Mouse (Mus musculus): ENCODE measurements at regions not wholly inside any gene's neighbourhood (a gene's known extent, or its start where the extent isn't known, plus 50 kb on each side); places are given as distances from the start of the nearest gene placed in this dataset.

DNA sequence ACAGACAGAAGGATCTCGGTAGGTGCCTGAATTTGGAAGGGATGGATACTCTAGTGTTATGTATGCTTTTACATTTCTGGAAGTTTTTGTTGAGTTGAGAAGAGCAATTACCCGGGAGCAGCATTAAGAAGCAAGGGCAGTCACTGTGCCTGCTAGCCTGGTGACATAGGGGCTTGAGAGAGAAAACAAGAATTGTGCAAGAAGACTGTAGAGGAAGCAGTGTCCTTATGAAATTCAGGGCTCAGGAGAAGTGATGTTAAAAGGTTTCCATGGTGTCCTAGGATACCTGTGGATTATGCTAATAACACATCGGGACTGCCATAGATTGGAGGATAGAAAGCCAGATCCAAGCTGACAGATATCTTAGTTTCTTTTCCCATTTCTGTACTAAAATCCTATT lies 240.6 kb downstream of the Snx13 start:
- Histone ChIP-seq H3K4me1 (replicated peaks; ENCODE audit: control insufficient read depth, insufficient read depth, low read length) (no peaks in the 10 kb centered on the region), H3K27ac (ENCODE audit: control insufficient read depth, insufficient read depth, low read length) (no peak overlapping the region), H3K27me3 (ENCODE audit: control insufficient read depth, insufficient read depth, low read length) (no peaks in the 10 kb centered on the region), H3K36me3 (ENCODE audit: control insufficient read depth, insufficient read depth, low read length) (no peaks in the 10 kb centered on the region), H3K4me3 (ENCODE audit: control insufficient read depth, insufficient read depth, low read length) (no peak overlapping the region)
- TF ChIP-seq CTCF (IDR thresholded peaks at IDR 0.05; ENCODE audit: borderline replicate concordance, control insufficient read depth, extremely low read depth, insufficient read depth, low read length, poor library complexity) (no peak), POLR2A (IDR thresholded peaks at IDR 0.05; ENCODE audit: control insufficient read depth, extremely low read depth, insufficient read depth, low read length, poor library complexity) (no peak)
- WGBS, result 90% methylated on average over 3 of the region's 3 CpGs
- no peak for DNase-seq

- no peak overlapping the region for H3K4me3 ChIP-seq (ENCODE audit: control insufficient read depth, insufficient read depth, low read length)
- H3K36me3 ChIP-seq (ENCODE audit: control insufficient read depth, insufficient read depth, low read length), result no peaks in the 10 kb centered on the region
- H3K27me3 ChIP-seq (ENCODE audit: control insufficient read depth, insufficient read depth, low read length), result no peaks in the 10 kb centered on the region
- no peak overlapping the region for H3K27ac ChIP-seq (ENCODE audit: control insufficient read depth, insufficient read depth, low read length)
- no peaks in the 10 kb centered on the region for H3K4me1 ChIP-seq (replicated peaks; ENCODE audit: control insufficient read depth, insufficient read depth, low read length)
- DNase-seq, result no peak
- no peak for TF ChIP-seq CTCF (IDR thresholded peaks at IDR 0.05; ENCODE audit: borderline replicate concordance, control insufficient read depth, extremely low read depth, insufficient read depth, low read length, poor library complexity)
- no peak for TF ChIP-seq POLR2A (IDR thresholded peaks at IDR 0.05; ENCODE audit: control insufficient read depth, extremely low read depth, insufficient read depth, low read length, poor library complexity)
- WGBS, result 85% methylated on average over 3 of the region's 3 CpGs
Observed at GRCm38 (mm10) chr12:35286974-35287553, 240.1 kb downstream of the Snx13 start.

DNA sequence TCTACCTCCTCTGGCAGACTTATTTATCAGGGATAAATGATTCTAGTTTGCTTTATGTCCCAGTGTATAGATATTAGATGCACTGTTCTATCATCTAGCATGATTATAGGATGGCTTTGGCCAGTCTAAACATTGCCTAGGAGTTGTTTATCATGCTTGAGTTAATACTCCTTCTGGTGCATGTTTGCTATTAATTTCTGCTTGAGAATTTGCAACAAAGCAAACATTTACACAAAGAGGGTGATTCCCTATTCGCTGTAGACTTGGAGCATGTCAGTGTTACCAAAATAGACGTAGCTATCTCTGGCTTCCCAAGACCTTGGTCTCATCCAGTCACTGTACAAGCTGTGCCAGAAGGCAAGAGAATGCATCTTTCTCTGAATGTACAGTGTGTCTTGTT lies 237.4 kb downstream of the Snx13 start:
- no peaks in the 10 kb centered on the region for H3K4me1 ChIP-seq (replicated peaks; ENCODE audit: control insufficient read depth, insufficient read depth, low read length)
- no peak for DNase-seq
- no peaks in the 10 kb centered on the region for H3K27me3 ChIP-seq (ENCODE audit: control insufficient read depth, insufficient read depth, low read length)
- no peaks in the 10 kb centered on the region for H3K36me3 ChIP-seq (ENCODE audit: control insufficient read depth, insufficient read depth, low read length)
- TF ChIP-seq CTCF (IDR thresholded peaks at IDR 0.05; ENCODE audit: borderline replicate concordance, control insufficient read depth, extremely low read depth, insufficient read depth, low read length, poor library complexity) (no peak), POLR2A (IDR thresholded peaks at IDR 0.05; ENCODE audit: control insufficient read depth, extremely low read depth, insufficient read depth, low read length, poor library complexity) (no peak)
- H3K27ac ChIP-seq (ENCODE audit: control insufficient read depth, insufficient read depth, low read length), result no peak overlapping the region
- 96% methylated on average over 2 of the region's 2 CpGs for WGBS
- H3K4me3 ChIP-seq (ENCODE audit: control insufficient read depth, insufficient read depth, low read length), result no peak overlapping the region

- H3K4me1 ChIP-seq (replicated peaks; ENCODE audit: control insufficient read depth, insufficient read depth, low read length), result no peaks in the 10 kb centered on the region
- no peak overlapping the region for H3K27ac ChIP-seq (ENCODE audit: control insufficient read depth, insufficient read depth, low read length)
- H3K4me3 ChIP-seq (ENCODE audit: control insufficient read depth, insufficient read depth, low read length), result no peak overlapping the region
- no peak for DNase-seq
- H3K36me3 ChIP-seq (ENCODE audit: control insufficient read depth, insufficient read depth, low read length), result no peaks in the 10 kb centered on the region
- WGBS, result 22% methylated on average over 5 of the region's 5 CpGs
- TF ChIP-seq POLR2A (IDR thresholded peaks at IDR 0.05; ENCODE audit: control insufficient read depth, extremely low read depth, insufficient read depth, low read length, poor library complexity), result no peak
- TF ChIP-seq CTCF (IDR thresholded peaks at IDR 0.05; ENCODE audit: borderline replicate concordance, control insufficient read depth, extremely low read depth, insufficient read depth, low read length, poor library complexity), result no peak
- H3K27me3 ChIP-seq (ENCODE audit: control insufficient read depth, insufficient read depth, low read length), result no peaks in the 10 kb centered on the region
Observed at GRCm38 (mm10) chr12:35283925-35284324, 236.9 kb downstream of the Snx13 start.

DNA sequence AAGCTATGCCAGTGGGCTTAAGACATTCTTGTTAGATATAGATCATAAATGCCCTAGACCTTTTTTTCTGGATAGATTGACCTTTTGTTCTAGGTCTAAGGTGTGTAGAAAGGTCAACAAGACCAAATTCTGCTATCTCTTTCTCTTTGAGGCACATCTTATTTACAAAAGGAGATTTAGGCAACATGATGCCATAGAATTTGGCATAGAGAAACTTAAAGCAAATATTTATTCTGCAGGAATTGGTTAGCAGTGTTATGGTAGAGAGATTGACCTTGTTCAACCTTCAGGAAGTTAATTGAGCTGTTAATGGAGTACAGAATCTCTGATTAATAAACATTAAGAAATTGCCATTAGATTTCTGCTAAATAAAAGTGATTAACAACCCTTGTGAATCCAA lies 236.4 kb downstream of the Snx13 start:
- no peaks in the 10 kb centered on the region for H3K4me1 ChIP-seq (replicated peaks; ENCODE audit: control insufficient read depth, insufficient read depth, low read length)
- H3K36me3 ChIP-seq (ENCODE audit: control insufficient read depth, insufficient read depth, low read length), result no peaks in the 10 kb centered on the region
- TF ChIP-seq POLR2A (IDR thresholded peaks at IDR 0.05; ENCODE audit: control insufficient read depth, extremely low read depth, insufficient read depth, low read length, poor library complexity) (no peak), CTCF (IDR thresholded peaks at IDR 0.05; ENCODE audit: borderline replicate concordance, control insufficient read depth, extremely low read depth, insufficient read depth, low read length, poor library complexity) (no peak)
- no peak overlapping the region for H3K27ac ChIP-seq (ENCODE audit: control insufficient read depth, insufficient read depth, low read length)
- H3K4me3 ChIP-seq (ENCODE audit: control insufficient read depth, insufficient read depth, low read length), result no peak overlapping the region
- no peak for DNase-seq
- H3K27me3 ChIP-seq (ENCODE audit: control insufficient read depth, insufficient read depth, low read length), result no peaks in the 10 kb centered on the region

- Histone ChIP-seq H3K36me3 (ENCODE audit: control insufficient read depth, insufficient read depth, low read length) (no peaks in the 10 kb centered on the region), H3K4me1 (replicated peaks; ENCODE audit: control insufficient read depth, insufficient read depth, low read length) (no peaks in the 10 kb centered on the region), H3K27me3 (ENCODE audit: control insufficient read depth, insufficient read depth, low read length) (no peaks in the 10 kb centered on the region), H3K27ac (ENCODE audit: control insufficient read depth, insufficient read depth, low read length) (no peak overlapping the region), H3K4me3 (ENCODE audit: control insufficient read depth, insufficient read depth, low read length) (no peak overlapping the region)
- no peak for DNase-seq
- no peak for TF ChIP-seq CTCF (IDR thresholded peaks at IDR 0.05; ENCODE audit: borderline replicate concordance, control insufficient read depth, extremely low read depth, insufficient read depth, low read length, poor library complexity)
- TF ChIP-seq POLR2A (IDR thresholded peaks at IDR 0.05; ENCODE audit: control insufficient read depth, extremely low read depth, insufficient read depth, low read length, poor library complexity), result no peak
Observed at GRCm38 (mm10) chr12:35269465-35269864, 222.5 kb downstream of the Snx13 start.

GRCm38 (mm10) chr12:35268006-35268405 lies 221.0 kb downstream of the Snx13 start:
- H3K27ac ChIP-seq (ENCODE audit: control insufficient read depth, insufficient read depth, low read length), result no peak overlapping the region
- no peak for DNase-seq
- WGBS, result 94% methylated on average over 2 of the region's 2 CpGs
- H3K27me3 ChIP-seq (ENCODE audit: control insufficient read depth, insufficient read depth, low read length), result no peaks in the 10 kb centered on the region
- TF ChIP-seq CTCF (IDR thresholded peaks at IDR 0.05; ENCODE audit: borderline replicate concordance, control insufficient read depth, extremely low read depth, insufficient read depth, low read length, poor library complexity) (no peak), POLR2A (IDR thresholded peaks at IDR 0.05; ENCODE audit: control insufficient read depth, extremely low read depth, insufficient read depth, low read length, poor library complexity) (no peak)
- no peaks in the 10 kb centered on the region for H3K4me1 ChIP-seq (replicated peaks; ENCODE audit: control insufficient read depth, insufficient read depth, low read length)
- no peaks in the 10 kb centered on the region for H3K36me3 ChIP-seq (ENCODE audit: control insufficient read depth, insufficient read depth, low read length)
- no peak overlapping the region for H3K4me3 ChIP-seq (ENCODE audit: control insufficient read depth, insufficient read depth, low read length)

All from thymus, adult 2 months (tissue).